Mouse (Mus musculus) granulocyte monocyte progenitor cell, adult 5-6 weeks (primary cell): Measurements from ENCODE around the gene Stap2. TPM values are rescaled to one million over a fixed set of nuclear protein-coding genes. Genes with fewer than 3 reads are reported as not detected.
A peak's percentile ranks its signal among the peaks of the same experiment; 100 is the strongest.

Experiments used
- ATAC-seq: replicated peaks from 2 replicates; pipeline ENCODE4 v1.8.0; 2016; ENCODE audit warnings: mild to moderate bottlenecking, moderate TSS enrichment, inconsistent platforms; ENCODE audit not compliant: poor library complexity, severe bottlenecking
- total RNA-seq, 2 experiments: library from RNA; stranded (forward) in 1 of 2; stranded (reverse) in 1 of 2; fragments of 200-712, 200-1000 nt in 1 of 2; fragments of >200 nt in 1 of 2; fragmentation: Nextera tagmentation in 1 of 2; gene quantifications; 2 replicates each; pipeline ENCODE4 v1.2.3; 2014 to 2017

The Stap2 gene
- total RNA-seq, 2 experiments from 2014 or later: 0.36 TPM; not detected in 1

DNA sequence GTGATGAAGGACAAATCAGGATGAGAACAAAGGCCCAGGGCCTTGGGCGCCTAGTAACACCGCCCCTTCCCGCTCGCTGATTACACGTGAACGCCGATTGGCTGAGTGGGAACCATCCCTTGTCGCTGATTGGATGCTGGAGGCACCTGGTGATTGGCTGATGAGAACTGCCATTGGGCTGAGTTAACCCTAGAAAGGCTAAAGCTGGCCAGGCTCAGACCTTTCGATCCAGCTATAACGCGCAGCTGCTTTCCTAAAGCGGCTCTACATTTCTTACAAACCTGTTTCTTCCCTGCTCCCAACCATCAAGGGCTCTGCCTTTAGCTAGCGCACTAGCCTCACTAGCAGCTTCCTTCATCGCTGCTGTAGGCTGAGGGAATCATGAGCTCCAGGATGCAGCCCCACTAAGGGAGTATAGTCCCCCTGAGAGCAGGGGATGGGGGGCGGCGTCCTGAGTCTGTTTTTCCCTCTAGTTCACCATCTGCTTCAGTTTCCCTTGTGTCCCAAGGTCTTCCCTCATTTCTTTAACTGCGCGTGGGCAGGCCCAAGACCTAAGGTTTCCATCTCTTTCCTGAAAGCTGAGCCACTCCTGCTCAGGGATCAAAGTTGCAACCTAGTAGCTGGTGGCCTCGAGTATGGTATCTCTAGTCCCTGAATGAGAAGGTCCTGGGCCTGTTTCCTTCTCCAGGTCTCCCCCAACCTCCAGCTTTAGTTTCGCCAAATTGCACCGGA lies 3.1 kb upstream of the Stap2 start:
- ATAC-seq: peak; percentile 77

DNA sequence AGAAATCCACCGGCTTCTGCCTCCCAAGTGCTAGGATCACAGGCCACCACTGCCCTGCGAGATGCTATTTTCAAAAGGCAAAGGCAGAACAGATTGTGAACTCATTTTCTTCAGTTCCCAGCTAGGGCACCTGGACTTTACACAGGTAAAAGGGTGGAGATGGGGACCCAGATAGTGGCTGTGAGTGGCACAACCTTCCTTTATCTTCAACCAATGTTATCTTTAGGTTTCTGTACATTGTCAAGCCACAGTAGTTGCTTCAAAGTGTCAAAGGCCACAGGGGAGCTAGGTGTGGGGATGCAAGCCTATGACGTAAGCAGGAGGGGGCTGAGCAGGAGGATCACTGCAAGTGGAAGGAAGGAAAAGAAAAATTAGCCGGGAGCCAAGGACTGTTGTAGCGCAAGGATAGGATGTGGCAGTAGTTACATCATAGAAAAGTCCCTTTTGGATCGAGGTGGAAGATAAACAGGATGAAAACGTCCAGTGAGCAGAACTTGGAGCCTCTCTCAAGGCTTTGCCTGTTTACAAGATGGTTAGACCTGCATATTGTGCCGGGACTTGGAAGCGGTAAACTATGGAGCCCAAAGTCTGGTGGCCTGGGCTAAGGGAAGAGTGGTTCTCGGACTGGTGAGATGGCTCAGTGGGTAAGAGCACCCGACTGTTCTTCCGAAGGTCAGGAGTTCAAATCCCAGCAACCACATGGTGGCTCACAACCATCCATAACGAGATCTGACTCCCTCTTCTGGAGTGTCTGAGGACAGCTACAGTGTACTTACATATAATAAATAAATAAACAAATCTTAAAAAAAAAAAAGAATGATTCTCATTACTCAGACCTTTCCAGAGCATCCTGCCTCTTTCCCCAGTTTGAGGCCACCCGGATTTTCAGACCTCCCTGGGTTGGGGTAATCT lies 2.3 kb upstream of the Stap2 start:
- no peak for ATAC-seq

DNA sequence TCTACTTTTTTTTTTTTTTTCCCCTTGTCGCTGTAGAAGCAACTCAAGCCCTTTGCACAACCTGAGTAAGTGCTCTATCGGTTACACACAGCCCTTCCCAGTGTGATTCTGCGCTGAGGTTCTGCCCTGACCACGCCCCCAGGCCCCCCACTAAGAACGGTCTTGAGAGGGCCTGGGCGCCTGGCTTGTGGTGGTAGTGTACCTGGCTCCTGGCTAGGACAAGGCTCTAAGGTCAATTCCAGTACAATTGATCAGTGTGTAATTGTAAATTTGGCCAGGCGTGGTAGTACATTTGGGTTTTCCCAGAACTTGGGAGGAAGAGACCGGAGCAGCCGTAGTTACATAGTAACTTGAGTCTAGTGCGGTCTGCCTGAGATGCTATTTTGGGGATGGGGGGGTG lies 1.6 kb upstream of the Stap2 start:
- no peak for ATAC-seq

DNA sequence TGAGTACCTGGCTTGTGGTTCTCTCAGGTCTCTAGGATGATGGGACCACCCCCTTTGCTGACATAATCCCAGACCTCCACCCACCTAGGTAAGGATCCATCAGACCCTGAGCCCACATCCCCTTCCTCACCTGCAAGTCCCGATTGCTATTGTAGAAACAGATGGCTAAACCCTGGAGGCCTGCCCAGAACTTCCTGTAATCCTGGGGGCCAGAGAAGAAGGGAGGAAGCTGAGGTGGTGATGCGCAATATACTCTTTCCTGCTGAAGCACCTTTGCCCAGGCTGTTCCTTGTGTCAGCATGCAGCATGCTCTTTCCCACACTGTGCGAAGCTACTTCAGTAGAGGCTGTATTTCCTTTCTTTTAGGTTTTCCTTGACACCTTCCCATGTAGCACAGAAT lies 2.4 kb downstream of the Stap2 start:
- ATAC-seq: peak; percentile 24

DNA sequence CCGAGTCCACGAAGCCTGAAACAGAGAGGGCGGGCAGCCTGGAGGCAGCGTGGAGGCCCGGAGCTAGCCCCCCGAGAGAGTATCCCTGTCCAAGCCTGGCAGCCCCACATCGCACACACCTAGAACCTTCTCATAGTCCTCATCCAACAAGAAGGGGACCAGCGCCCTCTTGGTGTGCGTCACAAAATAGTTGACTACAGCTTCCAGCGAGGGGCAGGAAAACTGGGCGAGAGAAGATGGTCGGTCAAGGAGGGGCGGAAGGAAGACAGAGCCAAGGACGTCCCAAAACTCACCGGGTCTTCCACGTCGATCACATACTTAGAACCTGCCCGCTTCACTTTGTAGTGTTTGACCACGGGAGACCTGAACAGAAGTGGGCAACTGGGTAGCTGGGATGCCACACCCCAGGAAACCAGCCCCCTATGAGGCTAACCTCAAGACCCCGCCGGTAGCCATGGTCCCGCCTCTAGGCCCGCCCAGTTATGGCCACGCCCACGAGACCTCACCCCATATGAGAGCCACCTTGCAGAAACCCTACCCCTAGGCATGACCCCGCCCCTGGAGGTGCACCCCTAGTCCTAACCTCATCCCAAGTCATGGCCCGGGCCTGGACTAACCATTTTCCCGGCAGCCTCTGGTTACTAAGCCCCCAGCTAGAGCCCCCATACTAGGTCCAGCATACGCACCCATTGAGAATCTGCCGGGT lies 5.4 kb downstream of the Stap2 start:
- peak; percentile 20; the same call in 1 of the 2 replicates for ATAC-seq

DNA sequence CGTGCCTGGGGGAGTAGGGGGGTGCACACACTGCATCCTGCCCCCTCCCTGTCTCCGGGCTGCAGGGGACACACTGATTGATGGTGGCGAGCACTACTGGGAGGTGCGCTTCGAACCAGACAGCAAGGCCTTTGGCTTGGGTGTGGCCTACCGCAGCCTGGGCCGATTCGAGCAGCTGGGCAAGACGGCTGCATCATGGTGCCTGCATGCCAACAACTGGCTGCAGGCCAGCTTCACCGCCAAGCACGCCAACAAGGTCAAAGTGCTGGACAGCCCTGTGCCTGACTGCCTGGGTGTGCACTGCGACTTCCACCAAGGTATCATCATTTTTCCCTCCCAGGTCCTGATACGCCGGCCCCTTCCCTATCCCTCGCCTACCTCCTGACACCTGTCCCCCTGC lies 9.4 kb downstream of the Stap2 start:
- no peak for ATAC-seq

DNA sequence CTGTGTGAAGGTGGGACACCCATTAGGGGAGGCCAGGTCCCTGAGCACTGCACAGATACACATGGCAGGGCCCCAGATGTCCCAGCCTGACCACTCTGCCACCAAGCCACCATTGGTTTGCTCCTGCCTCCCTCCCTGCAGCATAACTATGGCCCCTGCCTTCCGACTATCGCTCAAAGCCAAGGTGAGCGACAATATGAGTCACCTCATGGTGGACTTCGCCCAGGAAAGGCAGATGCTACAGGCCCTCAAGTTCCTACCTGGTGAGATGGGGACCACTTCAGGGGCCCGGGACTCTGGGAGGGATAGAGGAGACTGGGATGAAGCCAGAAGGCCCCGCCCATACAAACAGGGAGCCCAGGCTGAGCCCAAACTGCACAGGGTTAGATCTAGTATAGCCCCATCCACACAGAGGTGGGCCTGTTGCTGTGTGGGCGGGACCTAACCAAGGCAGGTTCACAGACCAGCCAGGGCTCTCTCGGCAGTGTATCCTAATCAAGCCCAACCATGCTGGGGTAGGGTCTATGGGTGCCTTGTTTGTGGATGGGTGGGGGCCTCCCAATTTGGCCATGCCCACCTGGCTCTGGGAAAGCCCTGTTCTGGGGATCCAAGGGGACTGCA lies 15.0 kb downstream of the Stap2 start:
- no peak for ATAC-seq

DNA sequence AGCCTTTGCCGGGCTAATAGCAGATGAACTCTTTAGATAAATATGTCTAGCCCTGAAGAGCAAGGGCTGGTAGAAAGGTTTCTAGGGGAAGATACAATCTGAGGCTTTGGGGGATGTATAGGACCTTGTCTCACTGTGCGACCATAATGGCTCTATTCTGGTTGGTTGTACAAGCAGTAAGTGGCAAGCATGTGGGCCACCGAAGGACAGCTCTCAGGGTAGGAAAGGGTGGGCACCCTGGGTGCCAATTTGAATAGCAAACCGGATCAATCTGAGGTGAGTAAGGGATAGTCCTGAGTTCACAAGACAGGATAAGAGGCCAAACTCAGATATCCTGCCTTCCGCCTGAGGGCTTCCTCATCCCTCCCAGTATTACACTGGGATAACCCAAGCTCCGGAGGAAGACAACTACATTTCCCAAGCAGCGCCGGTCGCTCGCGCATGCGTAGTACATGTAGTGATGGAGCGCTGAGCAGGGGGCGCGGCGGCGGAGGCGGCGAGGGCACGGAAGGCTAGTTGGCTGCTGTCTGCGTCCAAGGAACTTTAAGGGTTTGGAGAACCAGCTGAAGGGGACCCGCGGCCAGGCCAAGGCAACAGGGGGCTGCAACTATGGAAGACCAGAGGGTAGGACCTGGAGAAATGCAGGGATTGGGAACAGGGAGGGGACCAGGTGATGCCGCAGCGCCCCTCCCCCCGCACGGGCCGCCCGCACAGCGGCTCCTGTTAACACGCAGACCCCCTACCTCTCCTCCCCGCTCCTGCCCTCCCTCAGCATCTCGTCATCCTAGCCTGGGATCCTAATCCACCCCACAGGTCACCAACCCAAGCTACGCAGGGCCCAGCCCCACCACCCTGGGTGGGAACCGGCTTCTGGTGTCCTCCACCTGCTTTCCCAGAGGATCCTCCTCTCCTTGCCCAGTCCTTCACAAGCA lies 19.1 kb downstream of the Stap2 start, which contains the start of gene Fsd1:
Fsd1 (plus strand) TSS at position 480 of the 932 bp plus-strand sequence.
- peak; percentile 54 for ATAC-seq

DNA sequence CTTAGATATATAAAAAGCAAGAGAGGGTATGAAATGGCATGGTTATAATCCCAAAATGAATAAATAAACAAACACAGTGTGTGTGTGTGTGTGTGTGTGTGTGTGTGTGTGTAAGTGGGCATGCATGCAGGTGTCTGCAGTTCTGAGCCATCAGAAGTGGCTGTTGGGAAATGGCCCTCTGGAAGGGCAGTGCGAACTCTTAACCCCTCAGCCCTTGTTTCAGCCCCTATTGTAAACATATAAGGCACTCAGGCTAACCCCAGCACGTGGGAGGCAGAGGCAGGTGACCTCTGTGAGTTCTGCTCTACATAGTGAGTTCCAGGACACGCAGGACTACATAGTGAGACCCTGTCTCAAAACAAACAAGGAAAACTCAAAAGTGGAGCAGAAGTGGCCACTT lies 28.1 kb downstream of the Stap2 start:
- no peak for ATAC-seq

DNA sequence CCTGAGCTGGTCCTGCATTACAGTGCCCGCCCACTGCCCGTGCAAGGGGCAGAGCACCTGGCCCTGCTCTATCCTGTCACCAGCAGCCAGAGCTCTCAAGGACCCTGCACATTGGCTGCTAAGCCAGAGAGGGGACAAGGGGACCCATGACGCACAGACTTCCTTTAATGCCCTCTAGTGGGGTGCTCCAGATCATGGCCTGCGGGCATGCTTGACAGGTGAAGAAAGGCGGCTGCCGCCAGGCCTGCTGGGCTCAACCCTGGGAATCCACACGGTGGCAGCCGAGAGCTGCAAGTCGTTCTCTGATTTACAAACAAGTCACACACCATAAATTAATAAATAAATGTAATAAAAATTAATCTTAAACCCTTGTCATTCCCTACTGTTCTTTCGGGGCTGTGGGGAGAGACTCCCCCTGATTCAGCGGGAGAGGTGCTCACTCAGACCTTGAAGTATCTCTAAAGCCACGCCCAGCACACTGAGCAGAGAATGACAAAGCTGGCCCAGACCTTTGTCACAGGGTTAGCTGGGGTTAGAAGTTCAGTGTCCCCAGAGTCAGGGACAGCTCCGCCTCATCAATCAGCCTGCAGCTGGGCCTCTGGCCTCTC lies 29.0 kb downstream of the Stap2 start:
- peak; percentile 94 for ATAC-seq

DNA sequence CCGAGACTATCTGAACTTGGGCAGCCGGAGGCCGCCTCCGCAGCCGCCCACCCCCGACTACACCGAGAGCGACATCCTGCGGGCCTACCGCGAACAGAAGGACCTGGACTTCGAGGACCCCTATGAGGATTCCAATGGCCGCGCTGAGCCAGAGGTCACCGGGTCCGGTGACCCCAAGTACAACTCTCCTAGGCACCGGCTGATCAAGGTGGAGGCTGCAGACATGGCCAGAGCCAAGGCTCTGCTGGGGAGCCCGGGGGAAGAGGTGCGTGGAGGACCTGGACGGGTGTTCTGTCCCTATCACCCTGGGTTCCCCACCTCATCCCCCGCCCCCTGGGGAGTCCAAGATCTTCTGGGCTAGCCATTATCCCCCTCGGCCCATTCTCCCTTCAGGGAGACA lies 33.9 kb downstream of the Stap2 start:
- 0 out of 2 replicates have a peak, but pooled peaks have one; percentile 3 for ATAC-seq

DNA sequence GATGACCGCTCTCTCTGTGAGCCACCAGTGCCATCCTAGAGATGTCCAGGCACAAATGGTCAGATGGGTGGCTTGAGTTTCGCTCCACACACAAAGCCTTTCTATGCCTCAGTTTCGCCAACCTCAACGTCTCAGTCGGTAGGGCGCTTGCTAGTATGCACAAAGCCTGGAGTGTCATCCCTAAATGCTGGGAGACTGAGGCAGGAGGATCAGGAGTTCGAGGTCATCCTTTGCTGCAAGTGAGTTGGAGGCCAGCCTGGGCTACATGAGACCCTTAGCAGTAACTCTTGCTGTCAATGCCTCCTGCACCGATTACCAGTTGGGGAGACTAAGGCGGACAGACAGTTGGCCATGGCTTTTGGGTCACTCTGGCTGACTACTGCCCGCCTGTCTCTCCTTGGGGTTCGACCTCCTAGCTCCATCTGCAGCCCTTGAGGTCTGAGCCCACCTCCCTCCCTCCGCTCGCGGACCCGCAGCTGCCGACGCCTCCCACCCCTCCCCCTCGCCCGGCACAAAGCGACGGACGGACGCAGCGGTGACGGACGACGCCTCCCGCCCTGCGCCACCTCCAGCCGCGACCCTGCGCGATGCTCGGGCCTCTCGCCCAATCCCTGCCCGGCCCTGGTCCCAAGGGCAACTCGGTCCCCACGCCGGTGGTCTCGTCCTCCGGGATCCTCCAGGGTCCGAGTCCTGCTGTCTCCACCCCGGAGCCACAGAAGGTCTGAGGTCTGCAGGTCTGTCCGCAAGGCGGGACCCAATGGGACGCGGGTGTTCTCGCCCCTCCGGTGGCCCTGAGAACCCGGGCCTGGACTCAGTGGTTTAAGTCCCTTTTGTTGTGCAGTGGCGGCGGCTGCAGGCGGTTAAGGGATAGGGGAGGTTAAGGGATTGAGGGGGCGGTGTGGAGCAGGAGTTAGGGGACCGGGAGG lies 35.2 kb downstream of the Stap2 start, which contains the start of gene Shd:
Shd (plus strand) TSS at position 502 of the 926 bp plus-strand sequence.
- ATAC-seq: peak; percentile 47

DNA sequence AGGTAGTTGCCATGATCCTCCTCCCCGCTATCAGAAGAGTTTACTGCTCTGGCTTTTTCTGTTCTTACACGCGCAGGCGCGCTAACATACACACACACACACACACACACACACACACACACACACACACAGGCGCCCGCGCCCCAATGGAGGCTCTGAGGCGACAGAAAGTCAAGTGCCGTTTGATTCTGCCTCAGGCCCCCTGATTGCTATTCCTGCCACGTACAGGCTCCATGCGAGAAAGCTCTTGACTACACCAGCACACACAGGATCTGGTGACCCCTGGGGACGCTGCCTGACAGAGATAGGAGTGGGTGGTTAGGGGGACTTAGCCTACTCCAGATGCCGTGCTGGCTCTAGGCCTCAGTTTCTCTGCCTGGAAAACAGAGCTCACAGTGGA lies 35.8 kb downstream of the Stap2 start:
- ATAC-seq: no peak

DNA sequence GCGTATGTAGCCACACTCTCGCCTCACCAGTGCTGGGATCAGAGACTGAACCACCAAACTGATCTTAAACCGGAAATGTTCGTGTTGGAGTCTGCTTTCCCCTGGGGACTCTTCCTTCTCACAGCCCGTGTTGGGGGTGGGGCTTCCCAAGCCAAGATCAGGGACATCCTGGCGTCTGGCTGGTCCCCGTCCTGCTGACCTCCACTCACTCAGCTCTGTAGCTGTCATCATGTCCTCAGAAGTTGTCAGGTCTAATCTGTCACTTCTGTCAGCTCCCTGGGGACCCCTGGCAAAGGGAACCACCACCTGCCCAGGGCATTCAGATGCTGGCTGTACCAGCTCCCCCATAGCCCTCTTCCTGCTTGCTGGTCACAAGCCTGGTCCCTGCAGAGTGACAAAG lies 37.2 kb downstream of the Stap2 start:
- ATAC-seq: no peak

DNA sequence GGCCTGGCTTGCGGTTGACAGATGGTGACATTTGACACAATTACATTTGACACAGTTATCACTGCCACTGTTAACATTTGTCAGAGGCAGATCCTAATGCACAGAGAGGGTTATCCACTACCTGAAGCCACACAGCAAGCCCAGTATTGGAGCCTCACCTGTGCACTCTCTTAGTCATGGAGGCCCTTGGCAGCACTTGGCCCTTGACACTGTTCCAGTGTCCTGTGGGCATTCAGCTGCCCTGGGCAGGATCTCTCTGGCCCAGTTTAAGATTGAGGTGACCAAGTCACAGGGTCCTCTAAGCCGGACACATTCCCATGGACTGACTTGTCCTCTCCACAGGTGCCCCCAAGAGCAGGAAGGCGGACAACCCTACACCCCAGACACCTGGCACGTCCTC lies 38.2 kb downstream of the Stap2 start:
- ATAC-seq: no peak

DNA sequence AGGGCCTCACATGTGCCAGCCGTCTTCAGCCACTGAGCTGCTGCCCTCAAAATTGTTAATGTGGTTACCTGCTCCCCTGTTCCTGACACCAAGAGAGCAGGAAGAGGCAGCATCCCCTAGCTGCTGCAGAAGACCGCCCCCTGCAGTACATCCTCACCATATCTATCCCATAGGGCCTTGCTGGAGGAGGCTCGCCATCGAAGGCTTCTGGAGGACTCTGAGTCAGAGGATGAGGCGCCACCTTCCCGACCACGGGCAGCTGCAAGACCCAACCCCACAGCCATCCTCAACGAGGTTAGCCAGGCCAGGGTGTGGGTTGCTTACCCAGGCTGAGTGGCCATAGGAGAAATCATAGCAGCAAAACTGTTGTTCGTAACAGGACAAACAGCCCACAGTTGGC lies 40.4 kb downstream of the Stap2 start:
- ATAC-seq: no peak

DNA sequence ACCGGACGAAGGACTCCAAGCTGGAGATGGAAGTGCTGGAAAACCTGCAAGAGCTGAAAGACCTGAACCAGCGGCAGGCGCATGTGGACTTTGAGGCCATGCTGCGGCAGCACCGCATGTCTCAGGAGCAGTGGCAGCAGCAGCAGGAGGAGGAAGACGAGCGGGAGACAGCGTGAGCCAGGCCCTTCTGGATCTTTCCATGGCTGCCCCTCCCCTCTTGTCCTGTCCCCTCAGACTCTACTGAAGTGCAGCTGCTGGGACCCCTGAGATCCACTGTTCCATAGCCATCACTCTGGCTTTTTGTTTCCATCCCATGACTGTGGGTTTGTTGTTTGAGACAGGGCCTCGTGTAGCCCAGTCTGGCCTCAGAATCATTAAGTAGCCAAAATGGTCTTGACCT lies 40.9 kb downstream of the Stap2 start:
- ATAC-seq: no peak

DNA sequence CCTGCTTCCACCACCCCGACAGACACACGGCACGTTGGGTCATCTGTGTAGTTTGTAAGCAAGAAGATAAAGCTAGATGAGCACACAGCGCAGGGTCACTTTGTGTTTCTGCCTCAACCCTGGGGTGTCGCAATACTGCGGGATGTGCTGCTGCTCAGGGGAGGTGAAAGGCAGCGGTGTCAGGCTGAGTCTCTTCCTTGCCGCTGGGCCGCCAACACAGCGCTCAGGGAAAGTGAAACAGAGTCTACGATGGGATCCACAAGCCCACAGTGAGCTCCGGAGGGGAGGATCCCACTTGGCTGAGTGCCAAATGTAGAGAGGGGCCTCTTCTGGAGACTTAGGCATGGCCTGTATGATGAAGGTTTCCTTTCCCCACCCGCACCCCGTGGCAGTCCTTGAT lies 42.2 kb downstream of the Stap2 start:
- ATAC-seq: peak; percentile 61
